In genomic region chr17:5506988-5507387, GRCm38 (mm10) we compare ENCODE assay signal across 13 mouse cellular contexts. TPM values are rescaled to one million over a fixed set of nuclear protein-coding genes. Genes with fewer than 3 reads are reported as not detected.
DNase-seq lines count a peak whose midpoint lies in the region; ATAC-seq and TF ChIP-seq lines count a peak whose summit lies in the region.
"Had no signal": no experiment of that assay in that cellular context is flagged by ENCODE, and none has a peak within 500 bp of the region (broad histone marks: within the 10 kb centered on the region; RNA-seq: fewer than 3 reads in every experiment).

No protein-coding gene starts in this region.

- H3K4me2 ChIP-seq in intestine, embryonic 15.5 days (replicated peaks), result no peak overlapping the region
- no peak overlapping the region for H3K4me2 ChIP-seq in intestine, postnatal 0 days (replicated peaks; ENCODE audit: low read depth)
- peak overlapping the region; percentile 74 for H3K4me2 ChIP-seq in liver, embryonic 12.5 days
- no peak overlapping the region for H3K4me2 ChIP-seq in hindbrain, embryonic 14.5 days (replicated peaks)
- H3K4me2 ChIP-seq: midbrain, embryonic 12.5 days had no signal

- ATAC-seq in intestine, embryonic 15.5 days, result peak; percentile 75; the same call in 1 of the 2 replicates
- no peak for ATAC-seq in intestine, postnatal 0 days
- ATAC-seq in common myeloid progenitor, adult 5-6 weeks (replicated peaks; ENCODE audit: low read depth, poor library complexity, severe bottlenecking), result peak; percentile 46; the same call in 1 of the 2 replicates
- peak; percentile 94 for ATAC-seq in liver, embryonic 12.5 days
- ATAC-seq in hindbrain, embryonic 14.5 days (ENCODE audit: low FRiP score), result no peak

- DNase-seq in spleen, postnatal 4 days (ENCODE audit: low spot score in 2 of 2), result peak; percentile 80
- no peak for DNase-seq in left cerebral cortex, postnatal 10 days (ENCODE audit: extremely low spot score in 1 of 2, low spot score in 2 of 2)
- no peak for DNase-seq in hindbrain, embryonic 14.5 days (ENCODE audit: low spot score)
- DNase-seq: adrenal gland, postnatal 10 days; thymus, postnatal 4 days had no signal

- 64% methylated on average over 5 of the region's 5 CpGs for WGBS in intestine, embryonic 15.5 days
- 54% methylated on average over 5 of the region's 5 CpGs for WGBS in intestine, postnatal 0 days
- WGBS in liver, embryonic 12.5 days (ENCODE audit: insufficient replicate concordance), result 15% methylated on average over 5 of the region's 5 CpGs
- WGBS in hindbrain, embryonic 14.5 days, result 78% methylated on average over 5 of the region's 5 CpGs

- no peaks in the 10 kb centered on the region for H3K27me3 ChIP-seq in intestine, embryonic 15.5 days (replicated peaks)
- H3K27me3 ChIP-seq in intestine, postnatal 0 days (replicated peaks; ENCODE audit: control insufficient read depth, insufficient read depth, low read length), result no peaks in the 10 kb centered on the region
- H3K27me3 ChIP-seq in liver, embryonic 12.5 days (replicated peaks), result no peaks in the 10 kb centered on the region
- H3K27me3 ChIP-seq in hindbrain, embryonic 14.5 days (ENCODE audit: control insufficient read depth, insufficient read depth, low read length), result no peaks in the 10 kb centered on the region
- H3K27me3 ChIP-seq: CH12.LX; midbrain, embryonic 12.5 days had no signal

- H3K36me3 ChIP-seq in intestine, embryonic 15.5 days, result no peaks in the 10 kb centered on the region
- no peaks in the 10 kb centered on the region for H3K36me3 ChIP-seq in intestine, postnatal 0 days (ENCODE audit: control insufficient read depth, insufficient read depth)
- H3K36me3 ChIP-seq in liver, embryonic 12.5 days, result no peaks in the 10 kb centered on the region
- H3K36me3 ChIP-seq in hindbrain, embryonic 14.5 days (replicated peaks; ENCODE audit: control insufficient read depth, insufficient read depth), result no peaks in the 10 kb centered on the region
- H3K36me3 ChIP-seq: midbrain, embryonic 12.5 days had no signal

- H3K9me3 ChIP-seq in intestine, embryonic 15.5 days, result no peaks in the 10 kb centered on the region
- H3K9me3 ChIP-seq in intestine, postnatal 0 days (ENCODE audit: control insufficient read depth), result no peaks in the 10 kb centered on the region
- H3K9me3 ChIP-seq in liver, embryonic 12.5 days (replicated peaks), result no peaks in the 10 kb centered on the region
- no peaks in the 10 kb centered on the region for H3K9me3 ChIP-seq in hindbrain, embryonic 14.5 days (ENCODE audit: control insufficient read depth, low read length)
- H3K9me3 ChIP-seq: midbrain, embryonic 12.5 days had no signal

- TF ChIP-seq CTCF in intestine, postnatal 0 days (IDR thresholded peaks at IDR 0.05; ENCODE audit: low read depth), result no peak

- H3K4me3 ChIP-seq in intestine, embryonic 15.5 days (replicated peaks), result no peak overlapping the region
- H3K4me3 ChIP-seq in intestine, postnatal 0 days (ENCODE audit: low read depth, low read length), result no peak overlapping the region
- H3K4me3 ChIP-seq in liver, embryonic 12.5 days, result peak overlapping the region; percentile 41
- no peak overlapping the region for H3K4me3 ChIP-seq in hindbrain, embryonic 14.5 days (replicated peaks; ENCODE audit: low read length)
- H3K4me3 ChIP-seq: midbrain, embryonic 12.5 days had no signal

- H3K9ac ChIP-seq in intestine, embryonic 15.5 days, result no peak overlapping the region
- no peak overlapping the region for H3K9ac ChIP-seq in intestine, postnatal 0 days (ENCODE audit: low read depth, low read length)
- H3K9ac ChIP-seq in liver, embryonic 12.5 days, result peak overlapping the region; percentile 71
- H3K9ac ChIP-seq in hindbrain, embryonic 14.5 days, result no peak overlapping the region
- H3K9ac ChIP-seq: midbrain, embryonic 12.5 days had no signal

- intact Hi-C loops in left cerebral cortex, postnatal 10 days (cut with DNase I), result no loop called here

- no peak overlapping the region for H3K27ac ChIP-seq in intestine, embryonic 15.5 days
- no peak overlapping the region for H3K27ac ChIP-seq in intestine, postnatal 0 days (ENCODE audit: low read depth, low read length)
- peak overlapping the region; percentile 97 for H3K27ac ChIP-seq in liver, embryonic 12.5 days
- H3K27ac ChIP-seq in hindbrain, embryonic 14.5 days, result no peak overlapping the region
- H3K27ac ChIP-seq: hindbrain, postnatal 0 days; kidney, postnatal 0 days; midbrain, embryonic 12.5 days had no signal

- no peaks in the 10 kb centered on the region for H3K4me1 ChIP-seq in intestine, embryonic 15.5 days (replicated peaks)
- H3K4me1 ChIP-seq in intestine, postnatal 0 days (replicated peaks; ENCODE audit: control insufficient read depth, insufficient read depth, low read length), result no peaks in the 10 kb centered on the region
- H3K4me1 ChIP-seq in liver, embryonic 12.5 days, result peaks cover 94% of the 10 kb centered on the region
- H3K4me1 ChIP-seq in hindbrain, embryonic 14.5 days (replicated peaks; ENCODE audit: control insufficient read depth, insufficient read depth, low read length), result no peaks in the 10 kb centered on the region
- H3K4me1 ChIP-seq: midbrain, embryonic 12.5 days had no signal

RNA-seq across cellular contexts. Expression of gene Zdhhc14, which starts 14.6 kb away (rescaled TPM):
- polyA plus RNA-seq in intestine, embryonic 15.5 days (2015; fragmentation: Nextera tagmentation; extraction: Ambion mirVana), result 2.3 and 2.5 TPM in 2 replicates
- 1.3 and 1.4 TPM in 2 replicates for polyA plus RNA-seq in intestine, postnatal 0 days (2015; fragmentation: Nextera tagmentation; extraction: Ambion mirVana)
- total RNA-seq in common myeloid progenitor, adult 5-6 weeks (2017), result 2.2 and 5.5 TPM in 2 replicates
- 10.6 and 11.8 TPM in 2 replicates for polyA plus RNA-seq in liver, embryonic 12.5 days (2016; fragmentation: Nextera tagmentation; extraction: Ambion mirVana)
- total RNA-seq in left cerebral cortex, postnatal 10 days (2021), result 10 to 100 TPM; 25.9 to 29.4 TPM
- 12.3 and 15.0 TPM in 2 replicates for polyA plus RNA-seq in hindbrain, embryonic 14.5 days (2014; fragmentation: Nextera tagmentation; extraction: Ambion mirVana)

Comparison
In these comparisons a context has a peak if more than half of its experiments do, and no peak if none do; other contexts are left out.
1. ATAC-seq: peak in intestine, embryonic 15.5 days (single experiment), common myeloid progenitor, adult 5-6 weeks (single experiment) and liver, embryonic 12.5 days (single experiment); none in intestine, postnatal 0 days (single experiment) and hindbrain, embryonic 14.5 days (single experiment).
2. DNase-seq: peak in spleen, postnatal 4 days (2 of 2); none in left cerebral cortex, postnatal 10 days (0 of 2) and hindbrain, embryonic 14.5 days (single experiment).